Mouse (Mus musculus) cerebral cortex, adult 2 months (tissue): Measurements from ENCODE around the gene Olfr508.

Source experiments
- WGBS: fragments of 180-500 bp; shearing (Covaris S2); methylation state at CpG from one replicate; pipeline ENCODE4 v1.1.7; 2018; 5-methylcytosine and 5-hydroxymethylcytosine counted together

The Olfr508 gene

DNA sequence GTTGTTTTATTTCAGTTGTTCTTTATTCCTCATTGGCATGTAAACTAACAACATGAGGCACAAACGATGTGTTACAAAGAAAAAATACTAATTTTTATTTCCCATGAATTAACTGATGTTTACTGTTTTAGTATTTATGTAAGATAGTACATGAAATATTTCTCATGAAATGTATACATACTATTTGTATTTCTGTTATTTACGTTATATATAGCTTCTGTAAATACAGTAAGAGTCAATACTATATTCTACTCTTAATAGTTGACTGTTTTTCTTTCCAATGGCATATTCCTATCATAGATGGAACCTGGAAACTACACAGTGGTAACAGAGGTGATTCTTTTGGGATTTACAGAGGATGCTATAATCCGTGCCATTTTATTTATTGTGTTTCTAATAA is at the start of gene Olfr508:
Gene Olfr508 (plus strand): TSS at position 301 of the 400 bp plus-strand sequence.
- WGBS = 82% methylated on average over 3 of the region's 3 CpGs

DNA sequence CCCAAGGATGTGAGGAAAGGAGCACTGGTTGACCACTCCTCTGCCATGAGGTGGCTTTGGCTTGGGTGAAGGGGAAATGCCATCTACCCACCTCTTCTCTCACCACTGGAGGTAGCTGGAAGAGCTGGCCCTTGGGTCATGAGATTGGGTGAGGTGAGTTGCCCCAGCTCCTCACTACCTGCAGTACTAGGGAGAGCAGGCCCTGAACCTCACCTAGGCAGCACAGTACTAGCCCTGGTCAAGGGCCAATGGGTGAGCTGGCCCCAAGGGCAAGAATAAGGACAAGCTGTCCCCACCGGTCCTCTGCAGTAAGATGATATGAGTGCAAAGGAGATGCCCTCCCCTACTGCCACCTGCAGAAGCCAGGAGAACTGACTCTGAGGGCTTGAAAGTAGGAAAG is 40.0 kb upstream of the Olfr508 start:
- 88% methylated on average over 1 of the region's 1 CpGs for WGBS

DNA sequence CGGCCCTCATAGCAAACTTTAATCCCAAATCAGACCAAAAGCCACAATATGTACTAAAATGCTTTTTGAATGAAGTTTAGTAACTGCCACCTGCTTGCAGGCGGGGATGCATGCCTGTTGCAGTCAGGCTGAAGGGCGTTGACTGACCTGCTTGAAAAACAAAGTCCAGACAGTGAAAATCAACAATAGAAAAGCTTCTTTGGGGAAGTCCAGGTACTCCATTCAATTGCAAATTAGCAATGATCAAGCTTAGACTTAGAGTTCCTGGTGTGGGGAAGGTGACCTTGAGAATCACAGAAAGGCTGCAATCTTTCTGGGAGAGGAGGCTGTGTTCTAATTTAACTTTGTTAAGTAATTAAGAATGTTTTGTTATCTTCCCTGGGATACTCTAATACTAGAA is 27.9 kb upstream of the Olfr508 start:
- 81% methylated on average over 3 of the region's 3 CpGs for WGBS

DNA sequence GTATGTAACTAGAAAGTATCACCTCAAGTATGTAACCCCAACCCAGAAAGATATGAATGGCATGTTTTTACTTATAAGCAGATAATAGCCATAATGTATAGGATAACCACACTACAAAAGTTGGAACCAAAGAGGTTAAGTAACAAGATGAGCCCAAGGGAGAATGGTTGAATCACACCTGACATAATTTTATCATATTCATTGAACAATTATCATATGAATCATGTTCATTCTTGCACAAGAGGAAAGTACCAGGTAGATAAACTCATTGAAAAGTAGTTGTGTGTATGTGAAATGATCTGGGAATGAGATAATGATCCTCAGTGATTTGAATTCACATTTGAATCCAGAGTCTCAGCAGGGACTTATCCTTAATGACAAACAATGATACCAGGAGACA is 19.3 kb upstream of the Olfr508 start, which contains the start of gene Olfr506:
Gene Olfr506 (plus strand): TSS at position 301 of the 400 bp plus-strand sequence.

DNA sequence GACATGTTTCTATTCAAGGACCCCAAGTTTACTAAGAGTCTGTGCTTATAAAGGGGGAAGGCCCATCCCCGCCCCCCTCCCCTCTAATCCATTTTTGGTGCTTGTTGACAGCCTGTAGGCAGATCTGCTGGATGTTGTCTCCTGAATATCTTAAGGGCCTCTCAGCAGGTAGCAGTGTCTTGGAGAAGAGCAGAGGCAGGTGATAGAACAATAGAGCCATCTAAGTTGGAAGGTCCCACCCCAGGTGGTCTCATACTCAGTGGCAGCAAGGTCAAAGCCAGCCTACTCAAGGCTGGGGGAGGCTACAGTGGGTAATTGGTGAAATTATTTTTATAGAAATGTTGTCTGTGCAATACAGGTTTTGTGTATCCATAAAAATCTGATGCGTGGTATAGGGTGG is 15.7 kb upstream of the Olfr508 start:
- WGBS = 87% methylated on average over 2 of the region's 2 CpGs

DNA sequence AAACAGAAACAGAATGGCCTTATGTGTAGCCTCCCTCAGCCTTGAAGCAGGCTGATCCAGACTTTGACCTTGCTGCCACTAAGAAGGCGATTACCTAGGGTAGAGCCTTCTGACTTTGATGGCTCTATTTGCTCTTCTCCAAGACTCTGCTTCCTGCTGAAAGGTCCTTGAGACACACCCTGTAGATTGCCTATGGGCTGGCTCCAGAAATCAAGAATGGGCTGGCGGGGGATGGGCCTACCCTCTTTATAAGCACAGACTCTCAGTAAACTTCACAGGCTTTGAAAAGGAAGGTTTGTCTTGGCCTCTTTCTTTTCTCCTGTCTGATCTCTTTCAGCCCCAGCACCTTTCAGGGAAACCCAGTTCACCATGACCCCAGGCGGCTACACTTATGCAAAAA is 13.0 kb upstream of the Olfr508 start:
- 73% methylated on average over 3 of the region's 3 CpGs for WGBS

DNA sequence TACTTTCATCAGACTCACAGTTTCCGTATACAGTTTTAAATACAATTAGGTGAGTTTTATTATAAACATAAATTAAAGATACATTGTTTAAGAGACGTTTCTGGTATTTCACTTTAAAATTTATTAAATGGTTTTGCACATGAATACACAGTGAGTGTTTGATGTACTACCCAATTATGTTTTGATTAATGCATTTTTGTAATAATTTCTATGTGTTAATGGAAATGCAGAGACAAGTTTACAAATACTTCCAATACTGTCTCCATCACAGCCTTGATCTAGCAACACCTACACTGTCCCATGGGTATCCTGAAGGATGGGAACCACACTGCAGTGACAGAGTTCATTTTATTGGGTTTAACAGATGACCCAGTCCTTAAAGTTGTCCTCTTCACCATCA is 8.3 kb upstream of the Olfr508 start, which contains the start of gene Olfr507:
Gene Olfr507 (plus strand): TSS at position 301 of the 400 bp plus-strand sequence.
- WGBS = 78% methylated on average over 2 of the region's 2 CpGs

DNA sequence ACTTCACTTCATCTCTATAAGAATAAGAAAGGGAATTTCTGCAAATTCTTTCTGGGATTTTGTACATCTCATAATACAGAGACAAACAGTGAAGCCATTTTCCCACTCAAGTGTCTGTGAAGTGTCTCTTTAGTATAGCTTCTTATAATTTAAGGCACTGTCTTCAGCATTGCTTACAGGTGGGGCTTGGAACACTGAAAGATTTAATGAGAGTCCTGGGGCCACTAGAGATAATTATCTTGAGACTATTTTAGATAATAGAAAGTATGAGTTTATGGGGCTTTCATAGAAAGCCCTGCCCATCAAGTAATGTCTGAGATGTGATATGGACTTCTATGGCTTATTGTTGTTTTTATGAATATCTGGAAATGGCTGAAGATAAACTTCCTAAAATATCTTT is 22.0 kb downstream of the Olfr508 start, which contains the start of gene Olfr509:
Gene Olfr509 (minus strand): TSS at position 101 of the 400 bp plus-strand sequence.

DNA sequence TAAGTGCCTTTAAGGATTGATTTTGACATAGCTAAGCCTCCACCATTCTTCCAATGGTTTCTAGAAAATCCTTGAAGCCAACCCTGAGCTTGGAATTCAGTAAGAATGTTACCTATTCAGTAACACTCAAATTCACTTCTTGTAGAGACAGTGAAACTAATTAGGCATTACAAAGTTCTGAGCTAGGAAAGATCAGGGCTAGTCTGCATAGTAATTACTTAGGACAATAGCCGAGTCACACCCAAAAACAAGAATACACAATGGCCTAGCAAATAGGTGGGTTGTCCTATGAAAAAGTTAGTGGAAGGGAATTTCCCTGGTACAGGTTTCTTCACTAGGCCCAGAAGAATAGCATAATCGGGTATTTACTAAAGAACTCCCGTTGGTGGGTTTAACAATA is 32.6 kb downstream of the Olfr508 start:
- WGBS = 80% methylated on average over 3 of the region's 3 CpGs

DNA sequence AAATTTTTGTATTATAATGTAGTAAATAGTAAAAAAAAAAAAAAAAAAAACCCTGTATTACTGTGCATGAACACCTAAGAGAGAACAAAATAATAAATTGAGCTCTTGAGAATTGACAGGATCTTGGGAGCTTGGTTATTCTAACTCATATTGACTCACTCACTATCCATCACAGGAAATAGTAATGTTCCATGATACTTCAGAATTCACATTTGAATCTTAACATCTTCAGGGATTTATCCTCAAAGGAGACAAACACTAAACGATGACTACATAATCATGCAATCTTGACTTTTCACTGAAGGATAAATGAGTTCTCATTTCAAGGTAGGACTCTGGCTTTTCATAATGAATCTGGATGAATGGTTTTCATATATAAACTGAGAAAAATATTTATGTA is 36.3 kb downstream of the Olfr508 start, which contains the start of gene Olfr510:
Gene Olfr510 (plus strand): TSS at position 301 of the 400 bp plus-strand sequence.
- 98% methylated on average over 1 of the region's 1 CpGs for WGBS

DNA sequence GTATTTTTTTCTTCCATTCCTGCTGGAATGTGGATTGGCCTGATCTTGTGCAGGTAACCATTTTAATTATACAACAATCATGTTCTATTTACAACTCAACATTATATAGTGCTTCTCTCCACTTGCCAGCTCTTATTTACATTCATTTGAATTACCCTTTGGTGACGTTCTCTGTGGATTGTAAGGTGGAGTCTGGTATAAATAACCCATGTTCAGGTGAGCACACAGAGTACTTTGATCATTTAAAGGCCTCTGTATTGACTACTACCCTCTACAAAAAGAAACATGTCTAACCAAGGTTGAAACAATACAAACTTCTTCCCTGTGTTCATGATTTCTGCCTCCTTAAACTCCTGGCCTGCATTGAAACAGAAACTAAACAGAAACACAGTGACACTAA is 41.3 kb downstream of the Olfr508 start:
- 73% methylated on average over 1 of the region's 1 CpGs for WGBS

DNA sequence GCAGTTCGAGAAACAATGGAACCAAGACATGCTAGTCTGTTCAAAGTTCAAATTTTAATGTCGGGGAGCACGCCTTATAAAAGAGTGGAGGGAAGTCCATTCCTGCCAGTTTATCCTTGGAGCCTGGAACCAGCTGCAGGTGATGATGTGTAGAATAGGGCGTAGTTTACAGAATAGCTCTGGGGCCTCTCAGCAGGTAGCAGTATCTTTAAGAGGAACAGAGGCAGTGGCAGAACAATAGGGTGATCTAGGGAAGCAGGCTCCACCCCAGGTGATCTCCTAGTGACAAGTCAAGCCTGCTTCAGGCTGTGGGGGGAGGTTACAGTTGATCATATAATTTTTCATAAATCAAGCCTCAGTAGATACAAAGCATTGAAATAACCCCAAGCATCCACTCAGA is 49.1 kb downstream of the Olfr508 start:
- WGBS = 87% methylated on average over 4 of the region's 4 CpGs
